Mouse (Mus musculus): ENCODE measurements at regions not wholly inside any gene's neighbourhood (a gene's known extent, or its start where the extent isn't known, plus 50 kb on each side); places are given as distances from the start of the nearest gene placed in this dataset.

DNA sequence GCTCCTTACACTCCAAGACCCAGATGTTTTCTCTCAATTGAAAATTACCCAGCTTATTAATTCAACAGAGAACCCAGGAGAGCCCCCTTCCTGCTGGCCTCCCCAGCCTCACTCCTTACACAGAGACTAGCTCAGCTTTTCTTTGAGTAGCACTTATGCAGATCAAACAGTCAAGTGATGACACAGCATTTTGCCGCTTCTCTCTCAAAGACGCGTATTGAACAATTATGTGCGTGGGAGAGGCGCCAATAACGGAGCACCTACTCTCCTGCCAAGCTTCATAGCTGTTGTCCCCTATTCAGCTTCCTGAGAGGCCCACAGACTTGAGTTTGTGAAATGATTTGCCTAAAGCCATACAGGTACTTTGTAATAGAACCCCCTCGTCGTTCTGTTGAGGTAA is 428.5 kb downstream of the Fut8 start:
- no peak for TF ChIP-seq CTCF (IDR thresholded peaks at IDR 0.05; ENCODE audit: borderline replicate concordance, extremely low read depth, insufficient read depth, insufficient read length)
- TF ChIP-seq POLR2A (IDR thresholded peaks at IDR 0.05; ENCODE audit: borderline replicate concordance, extremely low read depth, insufficient read depth, insufficient read length, poor library complexity, severe bottlenecking) = no peak
